Mouse (Mus musculus) urinary bladder, postnatal 4 days (tissue): Measurements from ENCODE around the gene Wdr31.

Experiments
- DNase-seq, 2 experiments: peaks; one replicate each; pipeline ENCODE4 v3.0.0; 2021 to 2022; ENCODE audit warnings: low spot score in 2 of 2

Gene Wdr31

DNA sequence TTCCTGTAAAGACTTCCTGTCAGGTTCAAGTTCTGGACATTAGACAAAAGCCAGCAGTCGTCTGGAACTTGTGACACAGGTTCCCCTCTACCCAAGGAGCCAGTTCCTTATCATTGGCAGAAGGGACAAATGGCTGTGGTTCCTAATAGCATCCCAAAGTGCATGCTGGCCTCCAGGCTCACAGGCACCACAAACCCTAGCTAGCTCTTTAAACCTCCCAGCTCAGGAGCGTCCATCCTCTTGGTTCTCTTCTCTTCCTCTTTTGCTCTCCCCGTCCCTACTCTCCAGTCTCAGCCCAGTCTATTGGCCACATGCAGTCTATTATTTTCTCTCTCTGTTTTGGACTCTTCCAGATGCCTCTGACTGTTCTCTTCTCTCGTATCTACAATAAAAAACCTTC lies 30.9 kb downstream of the Wdr31 start:
- DNase-seq: no peak

DNA sequence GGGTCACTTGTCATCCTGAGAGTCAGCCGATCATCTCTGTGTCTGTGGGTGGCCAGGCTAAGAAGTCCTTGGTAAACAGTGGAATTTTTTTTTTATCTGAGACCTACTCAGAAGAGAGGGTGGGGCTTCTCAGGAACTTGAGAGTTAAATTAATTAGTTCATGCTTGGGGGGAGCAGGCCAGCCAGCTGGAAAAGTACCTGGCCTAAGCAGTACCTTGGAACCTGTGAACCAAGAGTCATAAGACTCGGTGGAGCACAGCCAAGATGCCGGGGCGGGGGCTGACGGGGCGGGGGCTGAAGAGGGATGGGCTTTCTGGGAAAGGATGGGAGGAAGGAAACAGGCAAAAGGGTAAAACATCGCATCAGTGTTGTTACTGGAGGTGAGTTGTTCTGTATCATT lies 32.8 kb downstream of the Wdr31 start:
- DNase-seq: no peak

DNA sequence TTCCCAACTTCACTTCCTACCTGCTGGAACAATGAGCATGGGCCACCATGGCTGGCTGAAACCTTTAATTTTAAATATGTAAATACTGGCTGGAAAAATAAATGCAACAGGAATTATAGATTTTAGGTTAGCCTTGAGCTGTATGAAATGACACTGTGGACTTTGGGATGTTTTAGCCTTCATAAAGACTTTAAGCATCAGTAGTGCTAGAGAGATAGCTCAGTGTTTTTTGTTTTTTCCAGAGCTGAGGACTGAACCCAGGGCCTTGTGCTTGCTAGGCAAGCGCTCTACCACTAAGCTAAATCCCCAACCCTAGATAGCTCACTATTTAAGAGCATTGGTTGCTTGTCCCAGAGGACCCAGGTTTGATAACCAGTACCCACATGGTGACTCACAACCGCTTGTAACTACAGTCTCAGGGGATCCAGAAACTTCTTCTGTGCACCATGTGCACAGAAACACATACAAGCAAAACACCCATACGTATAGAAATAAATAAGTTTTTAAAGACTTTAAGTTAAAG lies 33.4 kb downstream of the Wdr31 start:
- no peak for DNase-seq

DNA sequence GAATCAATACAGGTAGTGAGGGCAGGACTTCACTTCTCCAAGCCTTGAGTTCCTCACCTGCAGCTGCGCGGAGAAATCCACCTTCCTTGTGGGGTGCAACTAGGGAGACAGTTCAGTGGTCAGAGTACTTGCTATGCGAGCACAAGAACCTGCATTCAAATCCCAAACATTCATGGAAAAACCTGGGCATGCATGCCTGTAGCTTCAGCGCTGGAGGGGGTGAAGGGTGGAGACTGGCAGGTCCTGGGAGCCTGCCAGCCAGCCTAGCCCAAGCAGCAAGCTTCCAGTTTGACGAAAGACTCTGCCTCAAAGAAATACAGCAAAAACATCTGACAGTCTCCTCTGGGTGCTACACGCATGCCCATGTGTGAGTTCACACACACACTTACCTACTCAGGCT lies 35.6 kb downstream of the Wdr31 start, which contains the start of gene Rnf183:
TSS of gene Rnf183 (minus strand) at position 172 of the 400 bp plus-strand sequence.
- no peak for DNase-seq

GRCm38 (mm10) chr4:62433939-62434870 lies 36.5 kb downstream of the Wdr31 start:
- no peak for DNase-seq

DNA sequence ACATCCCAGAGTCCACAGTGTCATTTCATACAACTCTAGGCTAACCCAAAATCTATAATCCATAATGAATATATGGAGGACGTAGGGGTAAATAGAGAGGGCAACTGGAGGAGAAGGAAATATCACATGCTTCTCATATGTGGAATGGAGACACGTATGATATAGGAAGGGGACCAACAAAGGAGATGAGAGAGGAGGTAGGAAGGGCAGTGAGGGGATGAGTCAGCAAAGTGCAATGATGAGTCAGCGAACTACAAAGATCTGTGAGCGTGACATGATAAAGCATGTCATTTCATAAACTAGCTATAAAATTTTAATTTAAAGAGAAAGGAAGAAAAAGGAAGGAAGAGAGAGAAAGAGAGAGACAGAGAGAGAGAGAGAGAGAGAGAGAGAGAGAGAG lies 39.2 kb downstream of the Wdr31 start:
- DNase-seq: no peak

- no peak for DNase-seq
Measured at GRCm38 (mm10) chr4:62430678-62431077, 40.0 kb downstream of the Wdr31 start.

DNA sequence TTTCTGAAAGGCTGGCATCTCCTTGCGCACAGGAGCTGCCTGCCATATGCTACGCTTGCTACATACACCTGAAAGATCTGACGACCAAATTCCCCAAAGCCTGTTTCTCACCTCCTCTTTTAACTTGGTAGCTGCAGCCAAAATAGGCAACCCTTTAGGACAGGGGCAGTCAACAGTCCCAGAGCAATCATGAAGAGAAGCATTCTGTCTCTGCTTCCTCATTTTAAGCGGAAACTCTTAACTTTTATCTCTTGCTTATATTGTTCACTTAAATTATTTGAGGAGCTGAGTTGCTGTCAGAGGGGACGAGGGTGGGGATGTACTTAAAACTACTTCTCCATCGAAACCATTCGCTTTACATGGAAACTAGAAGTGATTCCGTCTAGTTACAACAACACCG lies 41.1 kb downstream of the Wdr31 start:
- no peak for DNase-seq

GRCm38 (mm10) chr4:62427978-62428758 lies 42.5 kb downstream of the Wdr31 start:
- DNase-seq: no peak

DNA sequence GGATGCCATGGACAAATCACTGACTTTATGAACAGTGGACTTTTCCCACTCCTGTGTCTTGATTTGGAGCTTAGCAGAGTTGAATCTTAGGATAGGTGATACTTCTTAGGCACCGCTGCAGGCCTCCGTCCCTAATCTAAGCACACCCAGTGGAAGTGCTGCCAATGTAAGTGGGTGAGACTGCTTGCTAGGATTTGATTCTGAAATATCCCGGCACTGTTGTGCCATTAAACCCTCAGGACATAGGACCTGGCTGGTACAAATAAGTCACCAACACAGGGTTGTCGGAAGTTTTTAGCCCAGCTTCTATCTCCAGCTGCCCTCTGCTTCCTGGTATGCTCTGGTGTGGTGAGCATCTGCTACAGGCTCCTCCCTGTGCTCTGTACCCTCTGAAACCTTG lies 44.8 kb downstream of the Wdr31 start:
- no peak for DNase-seq

GRCm38 (mm10) chr4:62419091-62419490 lies 51.6 kb downstream of the Wdr31 start:
- DNase-seq: no peak

GRCm38 (mm10) chr4:62418448-62418847 lies 52.2 kb downstream of the Wdr31 start:
- no peak for DNase-seq

DNA sequence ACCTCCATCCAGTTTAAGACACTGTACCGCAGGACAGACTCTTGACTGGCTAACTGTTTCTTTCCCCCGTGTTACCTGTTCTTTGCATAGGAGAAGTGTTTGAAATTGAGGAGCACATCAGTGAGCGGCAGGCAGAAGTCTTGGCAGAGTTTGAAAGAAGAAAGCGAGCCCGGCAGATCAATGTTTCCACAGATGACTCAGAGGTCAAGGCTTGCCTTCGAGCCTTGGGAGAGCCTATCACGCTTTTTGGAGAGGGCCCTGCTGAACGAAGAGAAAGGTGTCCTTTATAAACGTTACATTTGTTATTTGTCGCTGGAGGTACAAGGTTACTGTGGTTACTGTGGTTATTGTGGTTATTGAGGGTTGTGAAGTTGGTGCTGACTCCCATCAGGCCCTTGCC lies 59.1 kb downstream of the Wdr31 start:
- no peak for DNase-seq

DNA sequence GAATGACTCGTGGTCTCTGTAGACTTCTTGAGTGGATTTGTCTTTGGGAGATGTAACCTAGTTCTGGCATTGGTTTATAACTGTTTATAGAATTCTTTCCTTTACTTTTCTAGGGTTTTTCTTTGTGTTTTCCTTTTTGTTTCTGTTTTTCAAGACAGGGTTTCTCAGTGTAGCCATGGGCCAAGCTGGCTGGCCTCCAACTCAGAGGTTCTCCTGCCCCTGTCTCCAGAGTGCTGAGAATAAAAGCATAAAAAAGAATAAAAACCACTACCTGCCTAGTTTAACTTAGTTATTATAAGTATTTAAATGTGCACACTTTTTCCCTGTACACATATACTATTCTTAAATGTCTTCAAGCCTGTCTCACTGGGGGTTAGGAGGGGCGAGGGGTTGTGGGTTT lies 60.4 kb downstream of the Wdr31 start:
- no peak for DNase-seq

GRCm38 (mm10) chr4:62409615-62410014 lies 61.1 kb downstream of the Wdr31 start:
- DNase-seq: no peak

GRCm38 (mm10) chr4:62408601-62409282 lies 62.0 kb downstream of the Wdr31 start, which contains the start of the genes Cdc26 and Prpf4:
TSS of gene Cdc26 (minus strand) at chr4:62408642.
TSS of gene Prpf4 (plus strand) at chr4:62408797.
- DNase-seq: peak; percentile 93 to 97

DNA sequence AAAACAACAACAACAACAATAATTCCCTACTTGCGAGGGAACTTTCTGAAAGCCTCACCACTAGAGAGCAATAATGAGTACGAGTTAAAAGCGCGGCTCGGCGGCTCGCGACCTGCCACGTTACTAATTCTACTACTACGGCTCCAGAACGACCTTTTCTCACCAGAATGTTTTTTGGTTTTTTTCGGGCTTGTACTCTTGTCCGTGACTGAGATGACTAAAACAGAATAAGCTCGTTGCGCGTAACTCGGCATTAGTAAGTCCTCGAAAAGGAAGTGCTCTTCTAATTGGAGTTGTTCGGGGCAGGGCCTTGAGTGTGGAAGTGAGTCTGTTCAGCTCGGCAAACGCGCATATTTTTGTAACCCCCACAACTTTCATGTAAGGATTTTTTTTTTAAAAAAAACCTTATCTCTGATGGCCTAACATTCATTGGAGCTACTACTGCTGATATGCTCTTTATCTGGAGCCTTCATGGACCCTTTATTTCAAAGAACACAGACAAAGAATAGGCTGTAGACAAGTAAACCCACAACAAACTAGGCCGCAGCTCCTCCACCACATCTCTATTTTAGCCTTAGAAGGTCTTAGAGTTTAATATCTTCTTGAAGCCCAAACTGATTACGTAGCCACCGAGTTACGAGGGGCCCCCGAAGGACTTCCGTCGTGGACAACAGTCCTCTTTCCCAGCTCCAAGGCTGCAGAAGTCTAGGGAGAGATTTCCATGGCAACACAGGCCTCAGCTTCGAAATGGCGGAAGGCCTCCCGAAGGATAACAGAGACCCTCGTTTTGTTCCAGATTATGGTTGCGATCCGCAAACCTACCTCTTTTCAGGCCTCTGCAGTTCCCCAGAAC lies 62.7 kb downstream of the Wdr31 start:
- DNase-seq: peak in 1 of 2 experiments; percentile 35

DNA sequence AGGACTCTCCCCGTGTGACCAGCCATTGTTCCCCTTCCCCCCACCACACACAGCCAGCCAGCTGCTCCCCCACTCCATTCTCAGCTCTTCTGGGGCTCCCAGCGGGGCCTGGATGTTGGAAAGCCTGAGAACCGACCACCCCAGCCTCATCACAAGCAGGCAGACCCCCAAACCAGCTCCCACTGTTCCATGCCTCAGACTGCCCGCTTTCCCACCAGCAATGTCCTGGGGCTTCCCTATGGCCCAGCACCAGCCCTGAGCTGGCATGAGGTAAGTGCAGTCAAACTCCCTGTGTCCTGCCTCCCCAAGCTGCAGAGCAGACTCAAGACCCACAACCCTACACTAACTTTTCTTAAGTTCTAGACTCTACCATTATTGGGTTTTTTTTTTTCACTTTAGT lies 64.6 kb downstream of the Wdr31 start:
- no peak for DNase-seq

- no peak for DNase-seq
Measured at GRCm38 (mm10) chr4:62398956-62399355, 71.7 kb downstream of the Wdr31 start.
